Mouse (Mus musculus): ENCODE data around the gene Polr2i. TPM values are rescaled to one million over a fixed set of nuclear protein-coding genes. Genes with fewer than 3 reads are reported as not detected.
"Not testable (repeated sequence)": the region's sequence is repeated elsewhere in the genome, so short reads cannot be mapped to it uniquely, and the experiment has no call there.

The Polr2i gene
- polyA plus RNA-seq, 1 experiment, result 196 TPM

DNA sequence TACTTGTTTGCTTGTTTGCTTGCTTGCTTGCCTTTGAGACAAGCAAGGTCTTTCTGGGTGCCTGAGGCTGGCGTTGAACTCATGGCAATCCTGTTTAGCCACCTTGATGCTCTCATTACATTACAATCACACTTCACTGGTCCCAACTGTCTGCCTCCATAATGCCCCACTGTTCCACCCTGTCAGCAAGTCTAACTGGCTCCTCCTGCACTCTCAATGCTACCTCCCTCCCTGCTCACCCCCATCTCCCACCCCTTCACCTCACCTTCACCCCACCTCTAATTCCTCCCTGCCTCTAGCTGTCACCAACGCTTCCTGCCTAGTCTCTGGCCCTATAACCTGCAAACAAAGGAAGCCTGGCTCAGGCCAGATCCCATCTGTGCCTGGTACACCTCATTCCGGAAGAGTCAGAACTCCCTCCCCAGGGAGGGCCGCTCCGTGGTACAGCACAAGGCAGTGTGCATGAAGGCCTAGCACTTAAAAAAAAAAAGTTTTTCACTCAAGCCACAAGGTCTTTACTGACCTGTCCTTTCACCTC is 34.1 kb upstream of the Polr2i start:
- 61% methylated on average over 5 of the region's 5 CpGs for WGBS
- no peak for TF ChIP-seq POLR2A (IDR thresholded peaks at IDR 0.05; ENCODE audit: low read depth, low read length)
- no peak for TF ChIP-seq CTCF (conservative IDR thresholded peaks at IDR 0.05; ENCODE audit: insufficient read depth, insufficient read length, low read depth, low read length)

GRCm38 (mm10) chr7:30198481-30198971 is 33.2 kb upstream of the Polr2i start, which contains the start of gene Capns1:
Gene Capns1 (minus strand): TSS chr7:30198811.
- DNase-seq, result peak; percentile 77
- WGBS, result 2% methylated on average over 8 of the region's 8 CpGs
- no peaks in the 10 kb centered on the region; the same call in 1 of the 2 replicates for H3K4me1 ChIP-seq (ENCODE audit: control insufficient read depth, insufficient read depth, low read length)
- TF ChIP-seq CTCF (conservative IDR thresholded peaks at IDR 0.05; ENCODE audit: insufficient read depth, insufficient read length, low read depth, low read length) (peak; percentile 96), POLR2A (IDR thresholded peaks at IDR 0.05; ENCODE audit: low read depth, low read length) (no peak)
- H3K27me3 ChIP-seq (replicated peaks; ENCODE audit: control insufficient read depth, insufficient read depth, low read length), result no peaks in the 10 kb centered on the region
- no peak within 1 kb of the TSS for H3K27ac ChIP-seq (ENCODE audit: insufficient read depth, low read depth, low read length)
- no peaks in the 10 kb centered on the region for H3K36me3 ChIP-seq (ENCODE audit: control insufficient read depth, insufficient read depth, low read length)
- H3K4me3 ChIP-seq (ENCODE audit: insufficient read depth, low read depth, low read length), result no peak within 1 kb of the TSS

More for the DNA sequence above, 34.1 kb upstream of the Polr2i start:
- DNase-seq, result peak; percentile 29
- Histone ChIP-seq H3K27me3 (replicated peaks; ENCODE audit: control insufficient read depth, insufficient read depth, low read length) (no peaks in the 10 kb centered on the region), H3K36me3 (ENCODE audit: control insufficient read depth, insufficient read depth, low read length) (no peaks in the 10 kb centered on the region), H3K4me3 (ENCODE audit: insufficient read depth, low read depth, low read length) (no peak overlapping the region), H3K27ac (ENCODE audit: insufficient read depth, low read depth, low read length) (no peak overlapping the region), H3K4me1 (ENCODE audit: control insufficient read depth, insufficient read depth, low read length) (peaks cover 2% of the 10 kb centered on the region; the same call in 1 of the 2 replicates)

- no peaks in the 10 kb centered on the region for H3K36me3 ChIP-seq (ENCODE audit: control insufficient read depth, insufficient read depth, low read length)
- DNase-seq, result no peak
- no peaks in the 10 kb centered on the region for H3K4me1 ChIP-seq (ENCODE audit: control insufficient read depth, insufficient read depth, low read length)
- 76% methylated on average over 18 of the region's 18 CpGs for WGBS
- H3K27me3 ChIP-seq (replicated peaks; ENCODE audit: control insufficient read depth, insufficient read depth, low read length), result no peaks in the 10 kb centered on the region
- no peak overlapping the region for H3K4me3 ChIP-seq (ENCODE audit: insufficient read depth, low read depth, low read length)
- H3K27ac ChIP-seq (ENCODE audit: insufficient read depth, low read depth, low read length), result no peak overlapping the region
- TF ChIP-seq POLR2A (IDR thresholded peaks at IDR 0.05; ENCODE audit: low read depth, low read length) (no peak), CTCF (conservative IDR thresholded peaks at IDR 0.05; ENCODE audit: insufficient read depth, insufficient read length, low read depth, low read length) (no peak)
Measured at GRCm38 (mm10) chr7:30199498-30200139, 32.1 kb upstream of the Polr2i start.

DNA sequence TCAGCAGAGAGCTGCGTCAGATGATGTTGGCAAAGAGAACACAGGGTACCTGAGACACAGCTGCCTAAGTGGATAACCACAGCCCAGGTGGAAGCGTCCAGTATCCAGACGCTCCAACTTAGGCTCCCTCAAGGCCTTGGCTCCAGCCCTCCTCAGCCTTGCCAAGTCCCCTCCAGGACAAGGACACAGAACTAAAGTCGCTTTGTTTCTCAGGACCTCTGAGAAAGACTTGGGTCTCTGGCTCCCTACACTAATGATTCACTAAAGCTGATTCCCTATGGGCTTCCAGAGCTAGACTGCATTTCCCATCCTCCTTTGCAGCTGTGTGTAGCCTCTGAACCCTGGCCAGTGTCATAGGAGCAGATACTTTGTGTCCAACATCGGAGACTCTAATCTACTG is 31.5 kb upstream of the Polr2i start:
- no peak for DNase-seq
- H3K36me3 ChIP-seq (ENCODE audit: control insufficient read depth, insufficient read depth, low read length), result no peaks in the 10 kb centered on the region
- H3K27me3 ChIP-seq (replicated peaks; ENCODE audit: control insufficient read depth, insufficient read depth, low read length), result no peaks in the 10 kb centered on the region
- TF ChIP-seq POLR2A (IDR thresholded peaks at IDR 0.05; ENCODE audit: low read depth, low read length), result no peak
- TF ChIP-seq CTCF (conservative IDR thresholded peaks at IDR 0.05; ENCODE audit: insufficient read depth, insufficient read length, low read depth, low read length), result no peak
- no peak overlapping the region for H3K27ac ChIP-seq (ENCODE audit: insufficient read depth, low read depth, low read length)
- H3K4me3 ChIP-seq (ENCODE audit: insufficient read depth, low read depth, low read length), result no peak overlapping the region
- 60% methylated on average over 5 of the region's 5 CpGs for WGBS
- H3K4me1 ChIP-seq (ENCODE audit: control insufficient read depth, insufficient read depth, low read length), result no peaks in the 10 kb centered on the region

DNA sequence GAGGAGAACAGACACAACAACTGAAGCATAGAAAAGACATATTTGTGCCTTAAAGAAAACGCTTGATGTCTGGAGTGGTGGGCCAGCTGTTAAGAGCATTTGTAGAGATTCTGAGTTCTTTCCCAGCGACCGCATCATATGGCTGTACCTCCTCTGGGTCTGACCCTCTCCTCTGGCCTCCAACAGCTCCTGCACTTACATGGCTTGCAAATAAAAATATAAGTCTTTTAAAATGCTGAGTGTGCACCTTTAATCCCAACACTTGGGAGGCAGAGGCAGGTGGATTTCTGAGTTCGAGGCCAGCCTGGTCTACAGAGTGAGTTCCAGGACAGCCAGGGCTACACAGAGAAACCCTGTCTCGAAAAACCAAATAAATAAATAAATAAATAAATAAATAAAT is 31.1 kb upstream of the Polr2i start:
- not testable (repeated sequence) for H3K27ac ChIP-seq (ENCODE audit: insufficient read depth, low read depth, low read length); H3K4me3 ChIP-seq (ENCODE audit: insufficient read depth, low read depth, low read length); H3K4me1 ChIP-seq (ENCODE audit: control insufficient read depth, insufficient read depth, low read length); H3K27me3 ChIP-seq (replicated peaks; ENCODE audit: control insufficient read depth, insufficient read depth, low read length); H3K36me3 ChIP-seq (ENCODE audit: control insufficient read depth, insufficient read depth, low read length); DNase-seq
- WGBS, result 87% methylated on average over 5 of the region's 5 CpGs

DNA sequence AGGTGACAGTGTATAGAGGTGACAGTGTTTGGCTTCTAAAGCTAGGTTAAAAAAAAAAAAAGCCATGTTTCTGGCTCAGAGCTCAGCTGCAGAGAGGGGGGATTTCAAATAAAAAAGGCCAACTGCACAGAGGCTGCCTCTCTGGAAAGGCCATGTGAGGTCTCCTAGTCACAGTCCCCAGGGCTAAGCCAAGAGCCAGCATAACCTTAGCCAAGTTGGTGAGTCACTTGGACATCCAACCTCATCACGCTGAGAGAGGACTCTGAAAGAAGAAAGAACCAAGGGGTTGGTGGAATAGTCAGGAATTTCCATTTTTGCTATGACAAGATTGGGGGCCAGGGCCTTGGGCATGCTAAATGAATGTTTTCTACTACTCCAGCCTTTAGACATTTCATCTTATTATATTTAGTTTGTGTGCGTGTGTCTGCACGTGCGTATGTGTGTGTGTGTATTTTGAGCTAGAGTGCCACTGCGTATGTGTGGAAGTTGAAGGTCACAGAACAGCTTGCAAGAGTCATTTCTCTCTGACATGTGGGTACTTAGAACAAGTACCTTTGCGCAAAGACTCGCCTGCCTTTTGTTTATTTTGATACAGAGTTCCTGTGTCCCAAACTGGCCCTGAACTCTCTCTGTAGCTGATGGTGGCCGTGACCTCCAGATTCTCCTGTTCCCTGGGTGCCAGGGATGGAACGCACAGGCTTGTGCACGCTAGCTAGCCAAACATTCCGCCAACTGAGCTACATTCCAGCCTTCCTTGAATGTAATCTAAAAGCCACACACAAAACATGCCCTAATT is 28.7 kb upstream of the Polr2i start:
- 76% methylated on average over 11 of the region's 11 CpGs for WGBS
- Histone ChIP-seq H3K27me3 (replicated peaks; ENCODE audit: control insufficient read depth, insufficient read depth, low read length) (no peaks in the 10 kb centered on the region), H3K4me3 (ENCODE audit: insufficient read depth, low read depth, low read length) (no peak overlapping the region), H3K36me3 (ENCODE audit: control insufficient read depth, insufficient read depth, low read length) (no peaks in the 10 kb centered on the region), H3K4me1 (ENCODE audit: control insufficient read depth, insufficient read depth, low read length) (no peaks in the 10 kb centered on the region), H3K27ac (ENCODE audit: insufficient read depth, low read depth, low read length) (no peak overlapping the region)
- no peak for DNase-seq
- TF ChIP-seq POLR2A (IDR thresholded peaks at IDR 0.05; ENCODE audit: low read depth, low read length) (no peak), CTCF (conservative IDR thresholded peaks at IDR 0.05; ENCODE audit: insufficient read depth, insufficient read length, low read depth, low read length) (no peak)

- no peak for TF ChIP-seq POLR2A (IDR thresholded peaks at IDR 0.05; ENCODE audit: low read depth, low read length)
- no peak for TF ChIP-seq CTCF (conservative IDR thresholded peaks at IDR 0.05; ENCODE audit: insufficient read depth, insufficient read length, low read depth, low read length)
- Histone ChIP-seq H3K27me3 (replicated peaks; ENCODE audit: control insufficient read depth, insufficient read depth, low read length) (no peaks in the 10 kb centered on the region), H3K4me1 (ENCODE audit: control insufficient read depth, insufficient read depth, low read length) (no peaks in the 10 kb centered on the region), H3K4me3 (ENCODE audit: insufficient read depth, low read depth, low read length) (no peak overlapping the region), H3K36me3 (ENCODE audit: control insufficient read depth, insufficient read depth, low read length) (no peaks in the 10 kb centered on the region), H3K27ac (ENCODE audit: insufficient read depth, low read depth, low read length) (no peak overlapping the region)
- DNase-seq, result no peak
- WGBS, result 63% methylated on average over 8 of the region's 8 CpGs
Measured at GRCm38 (mm10) chr7:30204380-30204779, 27.4 kb upstream of the Polr2i start.
